Mouse (Mus musculus) lung, embryonic 16.5 days (tissue): ENCODE data around the gene Pidd1. TPM values are rescaled to one million over a fixed set of nuclear protein-coding genes. Genes with fewer than 3 reads are reported as not detected.

Source experiments
- ATAC-seq: fragments of 200-750 bp; cut with Nextera tagmentation; 2 replicates; pipeline ENCODE4 v1.8.0; 2017; ENCODE audit warnings: low read depth, mild to moderate bottlenecking, moderate library complexity
- H3K27ac ChIP-seq: fragments of 300-500 bp; sonication (generic); 2 replicates; pipeline ENCODE4 v1.5.1; 2014; ENCODE audit warnings: mild to moderate bottlenecking, control low read depth, low read length
- H3K27me3 ChIP-seq: fragments of 300-500 bp; sonication (generic); 2 replicates; pipeline ENCODE4 v1.6.1; 2014; ENCODE audit warnings: low read depth, low read length, mixed read lengths; ENCODE audit not compliant: control insufficient read depth, insufficient read depth
- H3K36me3 ChIP-seq: fragments of 300-500 bp; sonication (generic); 2 replicates; pipeline ENCODE4 v1.6.1; 2014; ENCODE audit warnings: low read length; ENCODE audit not compliant: control insufficient read depth, insufficient read depth
- H3K4me1 ChIP-seq: fragments of 300-500 bp; sonication (generic); replicated peaks from 2 replicates; pipeline ENCODE4 v1.6.1; 2014; ENCODE audit warnings: low read length, mixed read lengths; ENCODE audit not compliant: control insufficient read depth, insufficient read depth
- H3K4me2 ChIP-seq: fragments of 300-500 bp; sonication (generic); 2 replicates; pipeline ENCODE4 v1.6.1; 2014; ENCODE audit warnings: low read depth, low read length, control low read depth
- H3K4me3 ChIP-seq: fragments of 300-500 bp; sonication (generic); 2 replicates; pipeline ENCODE4 v1.5.1; 2014; ENCODE audit warnings: mild to moderate bottlenecking, low read length, control low read depth
- H3K9ac ChIP-seq: fragments of 300-500 bp; sonication (generic); 2 replicates; pipeline ENCODE4 v1.6.1; 2014; ENCODE audit warnings: low read length, control low read depth
- H3K9me3 ChIP-seq: fragments of 300-500 bp; sonication (generic); 2 replicates; pipeline ENCODE4 v1.6.1; 2016; ENCODE audit warnings: low read length; ENCODE audit not compliant: control insufficient read depth
- WGBS: fragments of 180-500 bp; shearing (Covaris S2); extraction: QIAGEN DNeasy Blood & Tissue Kit; methylation state at CpG from one replicate; pipeline ENCODE4 v1.1.7; 2014; 5-methylcytosine and 5-hydroxymethylcytosine counted together
- polyA plus RNA-seq: library from polyadenylated mRNA; unstranded; fragments of >200 nt; fragmentation: Nextera tagmentation; extraction: Ambion mirVana; gene quantifications from 2 replicates; pipeline ENCODE4 v1.2.1, GENCODE M21; 2015

Pidd1 gene
- polyA plus RNA-seq, 1 experiment from 2014 or later: 14.4 TPM

GRCm38 (mm10) chr7:141482531-141483024 lies 38.8 kb upstream of the Pidd1 start:
- no peak overlapping the region for H3K27ac ChIP-seq
- H3K36me3 ChIP-seq: no peaks in the 10 kb centered on the region
- WGBS: 25% methylated on average over 11 of the region's 11 CpGs
- peak overlapping the region; percentile 57 for H3K4me3 ChIP-seq
- H3K9ac ChIP-seq: peak overlapping the region; percentile 65
- H3K4me2 ChIP-seq: peak overlapping the region; percentile 98
- H3K9me3 ChIP-seq: no peaks in the 10 kb centered on the region
- H3K4me1 ChIP-seq: peaks cover 29% of the 10 kb centered on the region
- no peak for ATAC-seq
- peaks cover 4% of the 10 kb centered on the region for H3K27me3 ChIP-seq

DNA sequence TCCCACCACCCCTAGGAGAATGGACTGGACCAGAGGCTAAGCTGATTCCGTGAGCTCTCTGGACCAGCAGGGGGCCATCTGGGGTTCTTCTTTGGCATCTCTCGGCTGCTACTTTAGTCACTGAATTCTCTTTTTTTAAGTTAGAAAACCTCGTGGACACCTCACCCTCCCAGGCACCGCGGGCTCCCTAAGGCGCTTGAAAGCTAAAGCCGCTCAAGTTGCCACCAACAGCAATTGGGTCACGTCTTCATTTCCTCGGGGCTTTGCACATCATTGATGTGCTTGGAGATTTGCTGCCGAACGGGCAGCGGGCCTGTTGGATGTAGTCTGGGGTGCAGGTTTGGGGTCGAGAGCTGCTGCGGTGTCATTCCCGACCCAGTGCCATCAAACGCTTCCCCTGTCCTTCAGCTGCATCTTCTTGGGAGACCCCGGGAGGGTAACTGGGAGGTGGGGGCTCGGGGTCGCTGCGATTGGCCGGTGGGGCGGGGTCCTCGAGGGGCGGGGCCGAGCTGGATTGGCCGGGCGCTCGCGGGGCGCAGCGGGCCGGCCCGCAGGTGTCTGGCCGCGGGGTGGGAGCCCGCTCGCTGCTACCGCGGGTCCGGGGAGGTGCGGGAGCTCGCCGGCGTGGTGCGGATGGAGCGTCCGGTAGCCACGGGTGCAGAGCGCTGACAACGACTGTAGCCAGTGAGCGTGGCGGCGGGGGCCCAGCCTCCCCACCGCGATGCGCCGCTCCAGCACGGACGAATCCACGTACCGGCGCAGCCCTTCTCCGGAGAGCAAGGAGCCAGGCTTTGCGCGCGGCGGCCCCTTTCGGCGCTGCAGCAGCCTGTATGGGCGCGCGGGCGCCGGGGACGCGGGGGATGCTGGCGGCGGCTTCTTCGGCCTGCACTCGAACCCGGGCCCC lies 37.9 kb upstream of the Pidd1 start:
- peaks cover 4% of the 10 kb centered on the region for H3K27me3 ChIP-seq
- WGBS: under 1% methylated on average over 71 of the region's 81 CpGs
- peak overlapping the region; percentile 65 for H3K9ac ChIP-seq
- H3K4me2 ChIP-seq: peak overlapping the region; percentile 98
- no peak overlapping the region for H3K27ac ChIP-seq
- ATAC-seq: 0 out of 2 replicates have a peak, but pooled peaks have one; percentile 9
- peak overlapping the region; percentile 57 for H3K4me3 ChIP-seq
- H3K36me3 ChIP-seq: no peaks in the 10 kb centered on the region
- H3K9me3 ChIP-seq: no peaks in the 10 kb centered on the region
- peaks cover 38% of the 10 kb centered on the region for H3K4me1 ChIP-seq

GRCm38 (mm10) chr7:141480842-141481497 lies 37.1 kb upstream of the Pidd1 start:
- WGBS: 9% methylated on average over 10 of the region's 10 CpGs
- peaks cover 41% of the 10 kb centered on the region for H3K4me1 ChIP-seq
- H3K27ac ChIP-seq: no peak overlapping the region

GRCm38 (mm10) chr7:141478270-141478748 lies 34.5 kb upstream of the Pidd1 start:
- no peaks in the 10 kb centered on the region for H3K36me3 ChIP-seq
- peak overlapping the region; percentile 99 for H3K27ac ChIP-seq
- peak overlapping the region; percentile 61 for H3K9ac ChIP-seq
- ATAC-seq: no peak
- peak overlapping the region; percentile 94 for H3K4me2 ChIP-seq
- no peaks in the 10 kb centered on the region for H3K9me3 ChIP-seq
- no peak overlapping the region for H3K4me3 ChIP-seq
- WGBS: 51% methylated on average over 5 of the region's 5 CpGs
- H3K27me3 ChIP-seq: peaks cover 4% of the 10 kb centered on the region
- peaks cover 59% of the 10 kb centered on the region for H3K4me1 ChIP-seq

More at GRCm38 (mm10) chr7:141480842-141481497, 37.1 kb upstream of the Pidd1 start:
- H3K9ac ChIP-seq: peak overlapping the region; percentile 65; the same call in 1 of the 2 replicates
- no peak for ATAC-seq
- H3K9me3 ChIP-seq: no peaks in the 10 kb centered on the region
- H3K4me2 ChIP-seq: peak overlapping the region; percentile 98
- H3K4me3 ChIP-seq: peak overlapping the region; percentile 12; the same call in 1 of the 2 replicates
- peaks cover 4% of the 10 kb centered on the region for H3K27me3 ChIP-seq
- H3K36me3 ChIP-seq: no peaks in the 10 kb centered on the region

DNA sequence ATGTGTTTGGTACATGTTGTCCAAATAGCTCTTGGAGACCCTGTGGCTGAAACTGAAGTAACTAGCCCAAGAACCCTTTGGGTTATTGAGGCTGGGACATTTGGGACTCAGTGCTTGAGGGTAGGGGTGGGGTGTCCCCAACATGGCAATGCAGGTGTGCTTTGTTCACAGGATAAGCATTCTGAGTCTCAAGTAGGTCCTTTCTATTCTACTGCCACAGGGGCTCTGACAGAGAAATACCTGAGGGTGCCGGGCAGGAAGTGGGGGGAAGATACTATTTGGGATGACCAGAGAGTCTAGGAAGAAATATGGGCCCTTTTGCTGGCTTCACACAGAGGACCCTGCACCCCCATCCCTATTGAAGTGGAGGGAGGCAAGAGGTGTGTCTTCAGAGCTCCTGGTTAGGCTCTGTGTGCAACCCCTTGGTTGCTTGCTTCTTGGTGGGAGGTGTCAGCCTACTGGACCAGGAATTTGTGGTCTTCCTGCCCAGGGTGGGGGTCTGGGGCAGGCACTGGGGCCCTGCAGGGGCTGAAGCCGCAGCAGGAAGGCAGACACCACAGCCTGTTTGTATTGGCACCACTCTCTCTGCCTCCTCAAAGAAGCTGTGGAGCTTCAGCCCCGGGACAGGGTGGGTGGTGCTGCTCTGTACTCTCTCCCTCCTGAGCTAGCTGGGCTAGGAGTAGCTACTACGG lies 33.9 kb upstream of the Pidd1 start:
- Histone ChIP-seq H3K9ac (peak overlapping the region; percentile 61), H3K4me3 (no peak overlapping the region), H3K9me3 (no peaks in the 10 kb centered on the region), H3K27me3 (peaks cover 3% of the 10 kb centered on the region), H3K36me3 (no peaks in the 10 kb centered on the region), H3K4me1 (peaks cover 56% of the 10 kb centered on the region), H3K4me2 (peak overlapping the region; percentile 94), H3K27ac (peak overlapping the region; percentile 99)
- WGBS: 22% methylated on average over 4 of the region's 4 CpGs
- ATAC-seq: no peak

- H3K9ac ChIP-seq: peak overlapping the region; percentile 61
- H3K27ac ChIP-seq: peak overlapping the region; percentile 99
- H3K4me1 ChIP-seq: peaks cover 50% of the 10 kb centered on the region
- peak overlapping the region; percentile 86 for H3K4me3 ChIP-seq
- ATAC-seq: peak; percentile 4; the same call in 1 of the 2 replicates
- WGBS: 0% methylated on average over 7 of the region's 7 CpGs
- H3K36me3 ChIP-seq: peaks cover 6% of the 10 kb centered on the region
- H3K4me2 ChIP-seq: peak overlapping the region; percentile 94
- H3K9me3 ChIP-seq: no peaks in the 10 kb centered on the region
- H3K27me3 ChIP-seq: no peaks in the 10 kb centered on the region
Observed at GRCm38 (mm10) chr7:141476981-141477370, 33.2 kb upstream of the Pidd1 start.

GRCm38 (mm10) chr7:141476226-141476980 lies 32.6 kb upstream of the Pidd1 start:
- H3K4me2 ChIP-seq: peak overlapping the region; percentile 94
- H3K36me3 ChIP-seq: peaks cover 9% of the 10 kb centered on the region
- H3K27me3 ChIP-seq: no peaks in the 10 kb centered on the region
- ATAC-seq: peak; percentile 83
- no peaks in the 10 kb centered on the region for H3K9me3 ChIP-seq
- peak overlapping the region; percentile 86 for H3K4me3 ChIP-seq
- 0% methylated on average over 17 of the region's 17 CpGs for WGBS
- peak overlapping the region; percentile 99 for H3K27ac ChIP-seq
- H3K9ac ChIP-seq: peak overlapping the region; percentile 92
- H3K4me1 ChIP-seq: peaks cover 45% of the 10 kb centered on the region

DNA sequence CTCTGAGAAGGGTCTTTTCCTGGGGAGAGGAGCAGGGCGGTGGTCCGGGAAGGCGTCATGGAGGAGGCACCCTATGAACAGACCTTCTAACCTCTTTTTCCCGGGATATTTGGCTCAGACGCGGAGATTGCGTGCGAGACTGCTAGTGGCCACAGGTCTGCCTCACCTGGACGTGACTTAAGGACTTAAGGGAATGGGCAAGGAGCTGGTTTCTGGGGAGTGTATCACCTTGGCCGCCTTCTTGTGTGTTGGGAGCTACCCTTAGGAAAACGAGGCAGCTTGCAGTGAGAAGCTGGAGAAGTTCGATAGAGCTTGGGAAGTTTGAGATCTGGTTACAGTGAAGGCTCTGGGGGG lies 32.0 kb upstream of the Pidd1 start:
- Histone ChIP-seq H3K4me2 (peak overlapping the region; percentile 94), H3K36me3 (peaks cover 15% of the 10 kb centered on the region), H3K4me3 (peak overlapping the region; percentile 86), H3K9ac (peak overlapping the region; percentile 92), H3K4me1 (peaks cover 39% of the 10 kb centered on the region), H3K9me3 (no peaks in the 10 kb centered on the region), H3K27ac (peak overlapping the region; percentile 99), H3K27me3 (no peaks in the 10 kb centered on the region)
- WGBS: under 1% methylated on average over 12 of the region's 12 CpGs
- peak; percentile 1; the same call in 1 of the 2 replicates for ATAC-seq
